Comparison of ENCODE assay signal across 9 mouse cellular contexts in genomic region chr10:81297845-81298244, GRCm38 (mm10). TPM values are rescaled to one million over a fixed set of nuclear protein-coding genes. Genes with fewer than 3 reads are reported as not detected.
A peak's percentile ranks its signal among the peaks of the same experiment; 100 is the strongest.
DNase-seq lines count a peak whose midpoint lies in the region; ATAC-seq lines count a peak whose summit lies in the region.
"Had no signal": no experiment of that assay in that cellular context is flagged by ENCODE, and none has a peak within 500 bp of the region (broad histone marks: within the 10 kb centered on the region; RNA-seq: fewer than 3 reads in every experiment).

No protein-coding gene starts in this region.

- 0 out of 2 replicates have a peak overlapping the region, but pooled peaks have one; percentile 22 for H3K27ac ChIP-seq in midbrain, embryonic 16.5 days (ENCODE audit: low read length)
- no peak overlapping the region for H3K27ac ChIP-seq in midbrain, embryonic 11.5 days (ENCODE audit: low read depth, low read length)
- peak overlapping the region; percentile 76 for H3K27ac ChIP-seq in heart, embryonic 10.5 days
- peak overlapping the region; percentile 86 for H3K27ac ChIP-seq in kidney, embryonic 15.5 days
- H3K27ac ChIP-seq: midbrain, embryonic 12.5 days had no signal

- H3K4me2 ChIP-seq in midbrain, embryonic 16.5 days (ENCODE audit: low read length), result no peak overlapping the region
- no peak overlapping the region for H3K4me2 ChIP-seq in midbrain, embryonic 11.5 days
- H3K4me2 ChIP-seq in kidney, embryonic 15.5 days, result peak overlapping the region; percentile 13; the same call in 1 of the 2 replicates
- H3K4me2 ChIP-seq: midbrain, embryonic 12.5 days had no signal

- H3K36me3 ChIP-seq in midbrain, embryonic 16.5 days (ENCODE audit: control insufficient read depth, insufficient read depth, low read length), result no peaks in the 10 kb centered on the region
- H3K36me3 ChIP-seq in midbrain, embryonic 11.5 days (ENCODE audit: control insufficient read depth, insufficient read depth, low read length), result no peaks in the 10 kb centered on the region
- peaks cover 15% of the 10 kb centered on the region for H3K36me3 ChIP-seq in heart, embryonic 10.5 days
- no peaks in the 10 kb centered on the region for H3K36me3 ChIP-seq in kidney, embryonic 15.5 days
- H3K36me3 ChIP-seq: midbrain, embryonic 12.5 days had no signal

- no peaks in the 10 kb centered on the region for H3K9me3 ChIP-seq in midbrain, embryonic 16.5 days (replicated peaks; ENCODE audit: control insufficient read depth, low read length, poor library complexity, severe bottlenecking)
- no peaks in the 10 kb centered on the region for H3K9me3 ChIP-seq in midbrain, embryonic 11.5 days (ENCODE audit: control insufficient read depth, low read length)
- no peaks in the 10 kb centered on the region for H3K9me3 ChIP-seq in heart, embryonic 10.5 days
- no peaks in the 10 kb centered on the region for H3K9me3 ChIP-seq in kidney, embryonic 15.5 days (replicated peaks)
- H3K9me3 ChIP-seq: midbrain, embryonic 12.5 days had no signal

- ATAC-seq in midbrain, embryonic 16.5 days, result no peak
- no peak for ATAC-seq in midbrain, embryonic 11.5 days (ENCODE audit: low FRiP score)
- no peak for ATAC-seq in kidney, embryonic 15.5 days (replicated peaks; ENCODE audit: low FRiP score)

- H3K27me3 ChIP-seq in midbrain, embryonic 16.5 days (ENCODE audit: control insufficient read depth, insufficient read depth, low read depth, low read length), result no peaks in the 10 kb centered on the region
- no peaks in the 10 kb centered on the region for H3K27me3 ChIP-seq in midbrain, embryonic 11.5 days (ENCODE audit: control insufficient read depth, insufficient read depth, low read length)
- H3K27me3 ChIP-seq in heart, embryonic 10.5 days (ENCODE audit: insufficient read depth, poor library complexity, severe bottlenecking), result no peaks in the 10 kb centered on the region
- H3K27me3 ChIP-seq in kidney, embryonic 15.5 days, result no peaks in the 10 kb centered on the region
- H3K27me3 ChIP-seq: midbrain, embryonic 12.5 days had no signal

- no peak overlapping the region for H3K4me3 ChIP-seq in midbrain, embryonic 16.5 days (ENCODE audit: low read depth, low read length)
- H3K4me3 ChIP-seq in midbrain, embryonic 11.5 days (ENCODE audit: low read depth, low read length), result no peak overlapping the region
- 0 out of 2 replicates have a peak overlapping the region, but pooled peaks have one; percentile 1 for H3K4me3 ChIP-seq in heart, embryonic 10.5 days
- H3K4me3 ChIP-seq in kidney, embryonic 15.5 days (replicated peaks), result 0 out of 2 replicates have a peak overlapping the region, but pooled peaks have one; percentile 2
- H3K4me3 ChIP-seq: midbrain, embryonic 12.5 days had no signal

- 81% methylated on average over 10 of the region's 10 CpGs for WGBS in midbrain, embryonic 16.5 days
- 69% methylated on average over 10 of the region's 10 CpGs for WGBS in midbrain, embryonic 11.5 days
- WGBS in heart, embryonic 10.5 days, result 27% methylated on average over 10 of the region's 10 CpGs
- 31% methylated on average over 10 of the region's 10 CpGs for WGBS in kidney, embryonic 15.5 days

- peaks cover 19% of the 10 kb centered on the region for H3K4me1 ChIP-seq in midbrain, embryonic 16.5 days (ENCODE audit: control insufficient read depth, insufficient read depth, low read length)
- peaks cover 18% of the 10 kb centered on the region for H3K4me1 ChIP-seq in midbrain, embryonic 11.5 days (ENCODE audit: control insufficient read depth, insufficient read depth, low read length)
- peaks cover 90% of the 10 kb centered on the region for H3K4me1 ChIP-seq in heart, embryonic 10.5 days
- peaks cover 83% of the 10 kb centered on the region for H3K4me1 ChIP-seq in kidney, embryonic 15.5 days

- H3K9ac ChIP-seq in midbrain, embryonic 16.5 days (ENCODE audit: low read depth, low read length), result no peak overlapping the region
- H3K9ac ChIP-seq in midbrain, embryonic 11.5 days (ENCODE audit: low read length), result no peak overlapping the region
- 0 out of 2 replicates have a peak overlapping the region, but pooled peaks have one; percentile 16 for H3K9ac ChIP-seq in kidney, embryonic 15.5 days
- H3K9ac ChIP-seq: midbrain, embryonic 12.5 days had no signal

- no peak for DNase-seq in midbrain, embryonic 11.5 days (ENCODE audit: low spot score, missing footprints)
- DNase-seq in heart, embryonic 10.5 days (ENCODE audit: low spot score), result no peak
- peak; percentile 87 for DNase-seq in lung, postnatal 25 days (ENCODE audit: low spot score)
- peak; percentile 84 for DNase-seq in thymus, postnatal 14 days
- no peak for DNase-seq in left cerebral cortex, adult 8-10 months (ENCODE audit: low spot score in 2 of 2)
- no peak for DNase-seq in layer of hippocampus, postnatal 14 days (ENCODE audit: low spot score in 2 of 2)

RNA-seq across cellular contexts. Expression of gene Pip5k1c, which starts 5.1 kb away (rescaled TPM):
- polyA plus RNA-seq in midbrain, embryonic 16.5 days (2015; fragmentation: Nextera tagmentation; extraction: Ambion mirVana), result 135 and 147 TPM in 2 replicates
- polyA plus RNA-seq in midbrain, embryonic 11.5 days (2014; fragmentation: Nextera tagmentation; extraction: Ambion mirVana), result 42.0 and 46.2 TPM in 2 replicates
- 42.6 and 55.9 TPM in 2 replicates for polyA plus RNA-seq in heart, embryonic 10.5 days (2016; fragmentation: Nextera tagmentation; extraction: Ambion mirVana)
- polyA plus RNA-seq in kidney, embryonic 15.5 days (2015; fragmentation: Nextera tagmentation; extraction: Ambion mirVana), result 51.0 and 61.3 TPM in 2 replicates
- 100 to 1,000 TPM; 355 to 367 (median 361) TPM for total RNA-seq in left cerebral cortex, adult 8-10 months (2022)
- 100 to 1,000 TPM; 330 to 352 TPM for total RNA-seq in layer of hippocampus, postnatal 14 days (2021)

RNA-seq across cellular contexts. Expression of gene Tjp3, which starts 6.5 kb away (rescaled TPM):
- 9.2 and 10.1 TPM in 2 replicates for polyA plus RNA-seq in midbrain, embryonic 16.5 days (2015; fragmentation: Nextera tagmentation; extraction: Ambion mirVana)
- polyA plus RNA-seq in midbrain, embryonic 11.5 days (2014; fragmentation: Nextera tagmentation; extraction: Ambion mirVana), result 3.9 and 4.0 TPM in 2 replicates
- 1.8 and 4.4 TPM in 2 replicates for polyA plus RNA-seq in heart, embryonic 10.5 days (2016; fragmentation: Nextera tagmentation; extraction: Ambion mirVana)
- 15.9 and 18.1 TPM in 2 replicates for polyA plus RNA-seq in kidney, embryonic 15.5 days (2015; fragmentation: Nextera tagmentation; extraction: Ambion mirVana)
- under 1 TPM in 3 of 4 experiments, not detected in 1; 0.23 to 1.00 (median 0.27) TPM for total RNA-seq in left cerebral cortex, adult 8-10 months (2022)
- 1 to 10 TPM; 1.6 to 2.5 TPM for total RNA-seq in layer of hippocampus, postnatal 14 days (2021)

RNA-seq across cellular contexts. Expression of gene Cactin, which starts 23.1 kb away (rescaled TPM):
- polyA plus RNA-seq in midbrain, embryonic 16.5 days (2015; fragmentation: Nextera tagmentation; extraction: Ambion mirVana), result 27.6 and 28.3 TPM in 2 replicates
- polyA plus RNA-seq in midbrain, embryonic 11.5 days (2014; fragmentation: Nextera tagmentation; extraction: Ambion mirVana), result 31.9 and 36.8 TPM in 2 replicates
- polyA plus RNA-seq in heart, embryonic 10.5 days (2016; fragmentation: Nextera tagmentation; extraction: Ambion mirVana), result 37.2 and 51.6 TPM in 2 replicates
- polyA plus RNA-seq in kidney, embryonic 15.5 days (2015; fragmentation: Nextera tagmentation; extraction: Ambion mirVana), result 38.8 and 44.2 TPM in 2 replicates
- 10 to 100 TPM; 27.7 to 30.9 (median 29.2) TPM for total RNA-seq in left cerebral cortex, adult 8-10 months (2022)
- 10 to 100 TPM; 22.4 to 25.8 TPM for total RNA-seq in layer of hippocampus, postnatal 14 days (2021)

RNA-seq across cellular contexts. Expression of gene Tbxa2r, which starts 30.7 kb away (rescaled TPM):
- polyA plus RNA-seq in midbrain, embryonic 16.5 days (2015; fragmentation: Nextera tagmentation; extraction: Ambion mirVana), result 4.8 and 5.2 TPM in 2 replicates
- 2.4 and 2.6 TPM in 2 replicates for polyA plus RNA-seq in midbrain, embryonic 11.5 days (2014; fragmentation: Nextera tagmentation; extraction: Ambion mirVana)
- polyA plus RNA-seq in heart, embryonic 10.5 days (2016; fragmentation: Nextera tagmentation; extraction: Ambion mirVana), result 10.8 and 15.6 TPM in 2 replicates
- polyA plus RNA-seq in kidney, embryonic 15.5 days (2015; fragmentation: Nextera tagmentation; extraction: Ambion mirVana), result 14.4 and 18.3 TPM in 2 replicates
- 1 to 10 TPM in 2 of 4 experiments, under 1 TPM in 2; 0.63 to 1.3 (median 0.93) TPM for total RNA-seq in left cerebral cortex, adult 8-10 months (2022)
- total RNA-seq in layer of hippocampus, postnatal 14 days (2021), result 1 to 10 TPM; 1.8 to 2.2 TPM

RNA-seq across cellular contexts. Expression of gene Apba3, which starts 31.1 kb away (rescaled TPM):
- 28.8 and 33.8 TPM in 2 replicates for polyA plus RNA-seq in midbrain, embryonic 16.5 days (2015; fragmentation: Nextera tagmentation; extraction: Ambion mirVana)
- 25.4 and 31.2 TPM in 2 replicates for polyA plus RNA-seq in midbrain, embryonic 11.5 days (2014; fragmentation: Nextera tagmentation; extraction: Ambion mirVana)
- polyA plus RNA-seq in heart, embryonic 10.5 days (2016; fragmentation: Nextera tagmentation; extraction: Ambion mirVana), result 56.5 and 57.0 TPM in 2 replicates
- polyA plus RNA-seq in kidney, embryonic 15.5 days (2015; fragmentation: Nextera tagmentation; extraction: Ambion mirVana), result 59.7 and 63.4 TPM in 2 replicates
- 10 to 100 TPM; 24.3 to 38.6 (median 27.6) TPM for total RNA-seq in left cerebral cortex, adult 8-10 months (2022)
- total RNA-seq in layer of hippocampus, postnatal 14 days (2021), result 10 to 100 TPM; 39.9 to 41.8 TPM

Comparison
In these comparisons a context has a peak if more than half of its experiments do, and no peak if none do; other contexts are left out.
1. H3K4me3 ChIP-seq: peak in heart, embryonic 10.5 days (single experiment) and kidney, embryonic 15.5 days (single experiment); none in midbrain, embryonic 16.5 days (single experiment) and midbrain, embryonic 11.5 days (single experiment).
2. DNase-seq: peak in lung, postnatal 25 days (single experiment) and thymus, postnatal 14 days (single experiment); none in midbrain, embryonic 11.5 days (single experiment), heart, embryonic 10.5 days (single experiment), left cerebral cortex, adult 8-10 months (0 of 2) and layer of hippocampus, postnatal 14 days (0 of 2).